Mouse (Mus musculus) gastrocnemius, adult 2 months (tissue): ENCODE measurements at regions not wholly inside any gene's neighbourhood (a gene's known extent, or its start where the extent isn't known, plus 50 kb on each side); places are given as distances from the start of the nearest gene placed in this dataset.
"Not testable (repeated sequence)": the region's sequence is repeated elsewhere in the genome, so short reads cannot be mapped to it uniquely, and the experiment has no call there.

ENCODE experiments used
- DNase-seq: peaks from one replicate; pipeline ENCODE4 v3.0.0; 2022
- H3K27ac ChIP-seq: fragments of 200-600 bp; 2 replicates; pipeline ENCODE4 v1.8.1; 2022; ENCODE audit warnings: mild to moderate bottlenecking
- H3K4me3 ChIP-seq: fragments of 200-600 bp; 2 replicates; pipeline ENCODE4 v1.8.1; 2022; ENCODE audit warnings: mild to moderate bottlenecking, moderate library complexity
- CTCF ChIP-seq: fragments of 200-600 bp; IDR thresholded peaks from 2 replicates; pipeline ENCODE4 v1.8.1; 2022; ENCODE audit warnings: antibody characterized with exemption, mild to moderate bottlenecking, moderate library complexity
- intact Hi-C: fragments of 180-260 bp; cut with DNase I; formaldehyde crosslinking; loops from one replicate; pipeline ENCODE4 v1.15.1; 2025

GRCm38 (mm10) chr4:105692380-105692779 is 97.3 kb upstream of the Gm12728 start:
- no peak overlapping the region for H3K4me3 ChIP-seq
- intact Hi-C loops = no loop called here
- TF ChIP-seq CTCF = no peak
- H3K27ac ChIP-seq = 0 out of 2 replicates have a peak overlapping the region, but pooled peaks have one; percentile 17
- peak; percentile 49 for DNase-seq

DNA sequence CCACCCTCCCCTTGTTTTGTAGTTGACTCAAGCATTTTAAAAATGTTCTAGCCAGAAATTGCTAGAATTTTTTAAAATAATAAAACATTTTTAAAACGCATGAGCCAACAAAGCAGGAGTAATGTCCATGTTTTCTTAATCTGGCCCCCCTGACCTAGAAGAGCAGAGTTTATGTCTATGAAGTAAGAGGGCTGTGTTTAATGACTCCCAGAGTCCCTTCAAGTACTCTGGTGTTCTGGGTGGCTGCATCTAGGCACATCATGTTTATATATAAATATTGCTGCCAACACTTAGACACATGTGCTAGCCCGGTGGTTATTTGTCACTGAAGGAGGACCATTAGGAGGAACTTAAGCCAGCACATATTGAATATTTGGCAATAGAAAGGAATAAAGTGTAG is 93.8 kb upstream of the Gm12728 start:
- no peak for TF ChIP-seq CTCF
- intact Hi-C loops = no loop called here
- DNase-seq = no peak
- H3K27ac ChIP-seq = no peak overlapping the region
- no peak overlapping the region for H3K4me3 ChIP-seq

DNA sequence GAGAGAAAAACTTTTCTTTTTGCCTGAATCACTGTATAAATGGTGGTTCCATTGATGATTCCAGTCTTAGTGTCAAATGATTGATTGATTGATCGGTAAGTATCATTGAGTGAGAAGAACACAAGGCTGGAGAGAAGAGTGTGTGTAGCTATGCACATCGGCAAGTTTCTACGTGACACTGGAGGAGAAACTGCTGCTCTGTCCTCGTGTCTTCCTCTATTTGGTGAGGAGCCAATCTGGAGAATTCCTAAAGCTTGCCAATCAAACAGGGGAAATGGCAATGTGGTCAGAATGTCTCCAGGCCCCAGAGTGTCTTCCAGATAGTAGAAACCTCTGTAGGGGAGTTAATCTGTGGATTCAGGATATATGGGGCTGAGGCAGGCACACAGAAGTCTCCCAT is 92.5 kb upstream of the Gm12728 start:
- DNase-seq = no peak
- no peak for TF ChIP-seq CTCF
- Histone ChIP-seq H3K27ac (no peak overlapping the region), H3K4me3 (no peak overlapping the region)
- intact Hi-C loops = no loop called here

- Histone ChIP-seq H3K4me3 (no peak overlapping the region), H3K27ac (no peak overlapping the region)
- intact Hi-C loops = no loop called here
- DNase-seq = no peak
- TF ChIP-seq CTCF = no peak
These were observed 87.6 kb upstream of the Gm12728 start for GRCm38 (mm10) chr4:105702036-105702435.

GRCm38 (mm10) chr4:105703408-105703807 is 86.3 kb upstream of the Gm12728 start:
- Histone ChIP-seq H3K4me3 (no peak overlapping the region), H3K27ac (no peak overlapping the region)
- no peak for TF ChIP-seq CTCF
- intact Hi-C loops = no loop called here
- no peak for DNase-seq

- no peak overlapping the region for H3K27ac ChIP-seq
- intact Hi-C loops = no loop called here
- DNase-seq = no peak
- H3K4me3 ChIP-seq = peak overlapping the region; percentile 35
- TF ChIP-seq CTCF = no peak
These were observed 85.4 kb upstream of the Gm12728 start for GRCm38 (mm10) chr4:105704271-105704670.

- no peak overlapping the region for H3K27ac ChIP-seq
- TF ChIP-seq CTCF = no peak
- H3K4me3 ChIP-seq = no peak overlapping the region
- intact Hi-C loops = no loop called here
- no peak for DNase-seq
These were observed 83.7 kb upstream of the Gm12728 start for GRCm38 (mm10) chr4:105705996-105706395.

GRCm38 (mm10) chr4:105708080-105708796 is 81.4 kb upstream of the Gm12728 start:
- H3K4me3 ChIP-seq = no peak overlapping the region
- intact Hi-C loops = no loop called here
- no peak for DNase-seq
- H3K27ac ChIP-seq = no peak overlapping the region
- TF ChIP-seq CTCF = no peak

DNA sequence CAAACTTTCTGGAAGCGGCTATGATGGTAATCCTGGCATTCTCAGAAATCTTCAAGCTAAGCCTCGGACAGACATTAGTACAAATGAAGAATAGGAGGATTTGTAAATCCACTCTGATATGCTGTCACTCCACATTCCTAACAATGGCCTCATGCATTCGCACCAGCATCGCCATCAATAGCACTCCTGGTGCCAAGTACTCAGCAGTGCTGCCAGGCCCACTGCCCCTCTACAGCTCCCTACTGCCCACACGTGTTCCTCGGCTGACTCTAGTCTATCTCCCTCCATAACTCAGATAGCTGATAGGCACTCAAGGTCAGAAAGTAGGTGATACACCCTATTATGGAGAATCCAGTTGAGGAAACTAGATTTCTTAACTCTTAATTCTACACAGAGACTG is 75.7 kb upstream of the Gm12728 start:
- Histone ChIP-seq H3K4me3 (no peak overlapping the region), H3K27ac (no peak overlapping the region)
- intact Hi-C loops = no loop called here
- TF ChIP-seq CTCF = no peak
- DNase-seq = no peak

- Histone ChIP-seq H3K4me3 (no peak overlapping the region), H3K27ac (no peak overlapping the region)
- no peak for TF ChIP-seq CTCF
- no peak for DNase-seq
- intact Hi-C loops = no loop called here
These were observed 71.6 kb upstream of the Gm12728 start for GRCm38 (mm10) chr4:105718080-105718479.

DNA sequence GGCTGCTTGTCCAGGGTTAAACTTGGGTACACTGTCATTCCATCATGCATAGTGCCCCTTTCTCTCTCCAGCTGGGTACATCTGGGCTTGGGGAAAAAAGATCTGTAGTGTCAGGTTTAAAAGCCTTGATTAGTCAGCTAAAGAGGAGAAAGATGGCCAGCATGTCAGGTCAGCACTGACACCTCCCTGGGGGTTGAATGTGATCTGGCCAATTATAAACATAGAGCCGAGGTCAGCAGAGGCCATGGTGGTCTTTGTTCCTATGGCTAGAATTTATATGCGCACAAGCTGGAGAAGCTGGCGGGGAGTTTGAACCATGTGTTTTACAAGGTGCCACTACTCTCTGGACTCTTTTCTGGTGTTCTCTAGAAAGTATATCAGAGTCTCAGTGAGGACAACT is 61.0 kb upstream of the Gm12728 start:
- no peak for TF ChIP-seq CTCF
- no peak for DNase-seq
- intact Hi-C loops = no loop called here
- Histone ChIP-seq H3K4me3 (no peak overlapping the region), H3K27ac (no peak overlapping the region)

- no peak for DNase-seq
- intact Hi-C loops = no loop called here
- Histone ChIP-seq H3K4me3 (no peak overlapping the region), H3K27ac (no peak overlapping the region)
- no peak for TF ChIP-seq CTCF
These were observed 58.8 kb upstream of the Gm12728 start for GRCm38 (mm10) chr4:105730900-105731299.

DNA sequence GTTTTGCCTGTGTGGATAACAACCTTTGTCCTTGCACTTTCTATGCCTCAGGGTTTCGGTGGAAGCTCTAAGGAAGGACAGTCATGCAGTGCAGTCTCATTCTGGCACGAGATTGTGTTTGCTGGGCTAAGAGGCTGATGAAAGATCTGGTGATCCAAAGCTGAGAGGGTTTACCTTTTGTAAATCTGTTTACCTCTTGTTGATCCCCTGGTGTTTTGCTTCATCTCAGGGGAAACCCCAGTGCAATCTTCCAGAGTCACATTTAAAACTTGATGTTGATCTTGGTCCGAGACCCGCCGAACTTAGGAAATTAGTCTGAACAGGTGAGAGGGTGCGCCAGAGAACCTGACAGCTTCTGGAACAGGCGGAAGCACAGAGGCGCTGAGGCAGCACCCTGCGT is 54.6 kb upstream of the Gm12728 start:
- H3K27ac ChIP-seq, DNase-seq, intact Hi-C loops, H3K4me3 ChIP-seq: not testable (repeated sequence)
